Mouse (Mus musculus): ENCODE results near the gene Tpgs1.

GRCm38 (mm10) chr10:79633006-79633777, 36.0 kb upstream of the Tpgs1 start:
- no peak for TF ChIP-seq EP300 (IDR thresholded peaks at IDR 0.05; ENCODE audit: insufficient read depth, low read depth, low read length)
- no peak for TF ChIP-seq CTCF (IDR thresholded peaks at IDR 0.05; ENCODE audit: low read depth, low read length)

Measured in ES-Bruce4 (cell line).